Mouse (Mus musculus): ENCODE data around the gene Enpep. TPM values are rescaled to one million over a fixed set of nuclear protein-coding genes. Genes with fewer than 3 reads are reported as not detected.

The Enpep gene
- polyA plus RNA-seq, 1 experiment from 2014 or later = 2.1 TPM

Other genes with a start within 250 kb of the Enpep start
- 9.1 and 19.7 TPM in 2 replicates for gene Pitx2, start 132.8 kb downstream of the Enpep start, polyA plus RNA-seq (2015; fragmentation: Nextera tagmentation; extraction: Ambion mirVana)
- gene Elovl6, start 199.6 kb upstream of the Enpep start, polyA plus RNA-seq (2015; fragmentation: Nextera tagmentation; extraction: Ambion mirVana) = 23.3 and 32.0 TPM in 2 replicates

Measured in limb, embryonic 15.5 days (tissue).